Mouse (Mus musculus): ENCODE results near the gene Nucks1.

- TF ChIP-seq CTCF (IDR thresholded peaks at IDR 0.05; ENCODE audit: extremely low read depth, insufficient read depth, insufficient read length, insufficient replicate concordance) (no peak), POLR2A (IDR thresholded peaks at IDR 0.05; ENCODE audit: low read depth, low read length) (no peak)
Observed at GRCm38 (mm10) chr1:131940711-131941244, 30.4 kb downstream of the Nucks1 start.
